Mouse (Mus musculus): ENCODE results near the gene Agrp.

Agrp gene

GRCm38 (mm10) chr8:105521995-105522769 lies 115.0 kb downstream of the Agrp start:
- DNase-seq (ENCODE audit: low read depth in 1 of 2, low spot score in 2 of 2): no peak

GRCm38 (mm10) chr8:105521061-105521460 lies 116.1 kb downstream of the Agrp start:
- no peak for DNase-seq (ENCODE audit: low read depth in 1 of 2, low spot score in 2 of 2)

- DNase-seq (ENCODE audit: low read depth in 1 of 2, low spot score in 2 of 2): no peak
These were observed 116.7 kb downstream of the Agrp start for GRCm38 (mm10) chr8:105520521-105520920.

- DNase-seq (ENCODE audit: low read depth in 1 of 2, low spot score in 2 of 2): no peak
These were observed 117.6 kb downstream of the Agrp start for GRCm38 (mm10) chr8:105519591-105519990.

GRCm38 (mm10) chr8:105518436-105519313 lies 118.5 kb downstream of the Agrp start, which contains the start of gene Hsd11b2:
Gene Hsd11b2, plus strand, starts transcription at chr8:105518755.
- DNase-seq (ENCODE audit: low read depth in 1 of 2, low spot score in 2 of 2): peak in 1 of 2 experiments; percentile 31

- DNase-seq (ENCODE audit: low read depth in 1 of 2, low spot score in 2 of 2): no peak
These were observed 119.8 kb downstream of the Agrp start for GRCm38 (mm10) chr8:105517346-105517745.

All from monocyte, adult 2 months (primary cell).